Mouse (Mus musculus): ENCODE results near the gene Atg10.
"Not testable (repeated sequence)": the region's sequence is repeated elsewhere in the genome, so short reads cannot be mapped to it uniquely, and the experiment has no call there.

The Atg10 gene

DNA sequence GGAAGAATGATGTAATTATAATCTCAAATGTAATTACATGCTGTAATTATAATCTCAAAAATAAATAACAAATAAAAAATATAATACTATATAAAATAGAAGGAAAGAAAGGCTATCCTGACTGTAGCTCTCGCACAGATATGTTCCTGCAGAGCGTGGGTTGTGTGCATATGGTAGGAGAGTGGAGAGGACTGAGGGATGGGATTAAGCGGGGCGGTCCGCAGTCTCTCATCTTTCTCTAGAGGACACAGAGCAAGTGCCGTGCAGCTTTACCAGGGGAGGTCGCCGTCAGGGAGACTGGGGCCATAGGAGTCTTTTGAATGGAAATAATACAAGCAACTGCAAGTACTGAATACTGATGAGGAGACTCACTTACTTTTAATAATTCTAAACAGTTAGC, 263.2 kb downstream of the Atg10 start:
- DNase-seq (ENCODE audit: low read depth in 2 of 2, low spot score in 2 of 2) = no peak

DNA sequence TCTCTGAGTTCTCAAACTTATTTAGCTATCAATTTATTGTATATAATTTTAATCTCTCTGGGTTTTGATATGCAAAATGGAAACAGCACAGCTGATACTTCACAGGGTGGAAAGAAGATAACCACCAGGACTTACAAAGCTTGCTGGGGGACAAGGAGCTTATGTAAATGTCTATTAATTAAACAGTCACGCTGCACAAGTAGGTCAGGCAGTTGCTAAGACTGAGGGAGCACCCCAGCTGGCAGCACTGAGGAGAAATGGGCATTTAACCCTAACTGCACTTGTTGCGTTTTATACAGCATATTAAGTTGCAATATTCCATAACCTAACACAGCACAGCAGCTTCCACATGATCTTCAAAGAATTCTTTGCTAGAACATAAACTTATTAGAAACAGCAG, 264.9 kb downstream of the Atg10 start:
- DNase-seq (ENCODE audit: low read depth in 2 of 2, low spot score in 2 of 2) = no peak

DNA sequence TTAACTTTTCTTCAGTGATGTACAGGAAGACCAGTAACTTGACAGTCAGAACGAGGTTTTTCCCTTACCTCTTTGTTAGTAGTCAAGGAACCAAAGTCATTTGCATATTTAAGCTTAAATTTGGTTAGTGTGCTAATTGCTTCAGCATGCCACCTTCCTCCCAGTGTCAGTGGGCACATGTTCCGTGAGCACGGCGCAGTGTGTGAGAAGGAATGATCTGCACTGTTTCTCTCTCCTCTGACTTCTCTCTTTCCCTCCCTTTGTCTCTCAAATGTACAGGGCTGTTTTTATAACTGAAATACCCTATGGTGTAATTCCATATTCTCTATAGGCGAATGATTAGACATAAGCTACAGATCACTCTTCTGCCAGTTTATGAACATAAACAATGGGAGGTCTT, 284.2 kb downstream of the Atg10 start:
- no peak for DNase-seq (ENCODE audit: low read depth in 2 of 2, low spot score in 2 of 2)

DNA sequence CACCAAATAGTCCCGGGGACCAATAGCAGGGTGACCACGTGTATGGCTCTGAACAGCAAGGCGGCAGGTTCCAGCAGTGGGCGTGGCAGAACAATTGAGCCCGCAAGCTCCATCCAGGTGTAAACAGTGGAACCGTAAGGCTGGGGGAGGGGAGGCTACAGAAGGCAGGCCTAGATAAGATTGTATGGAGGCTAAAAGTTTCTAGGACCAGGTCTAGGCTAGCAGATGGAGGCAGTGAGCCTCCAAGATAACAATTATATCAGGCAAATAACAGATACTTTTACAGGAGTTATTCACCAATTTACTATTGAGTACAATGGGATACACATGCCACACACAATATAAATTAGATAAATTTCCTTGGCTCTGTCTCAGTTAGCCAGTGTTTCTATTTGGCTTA, 284.6 kb downstream of the Atg10 start:
- DNase-seq (ENCODE audit: low read depth in 2 of 2, low spot score in 2 of 2) = no peak

DNA sequence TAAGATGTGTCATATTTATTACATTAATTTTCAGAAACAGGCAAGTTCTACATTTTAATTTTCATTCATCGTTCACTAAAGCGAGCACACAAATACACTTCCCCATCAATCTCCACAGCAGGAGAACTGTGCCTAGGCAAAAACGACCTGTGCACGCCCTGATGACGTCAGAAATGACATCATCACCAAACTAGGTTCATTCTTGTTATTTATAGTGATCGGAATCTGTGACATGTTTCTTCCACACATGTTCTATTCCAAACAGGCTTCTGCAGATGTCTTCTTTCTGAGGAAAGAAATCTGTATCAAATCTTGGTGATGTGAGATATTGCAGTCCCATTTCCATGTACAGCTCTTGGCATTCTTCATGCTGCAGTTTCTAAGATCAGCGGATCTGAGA, 287.9 kb downstream of the Atg10 start:
- DNase-seq (ENCODE audit: low read depth in 2 of 2, low spot score in 2 of 2) = no peak

DNA sequence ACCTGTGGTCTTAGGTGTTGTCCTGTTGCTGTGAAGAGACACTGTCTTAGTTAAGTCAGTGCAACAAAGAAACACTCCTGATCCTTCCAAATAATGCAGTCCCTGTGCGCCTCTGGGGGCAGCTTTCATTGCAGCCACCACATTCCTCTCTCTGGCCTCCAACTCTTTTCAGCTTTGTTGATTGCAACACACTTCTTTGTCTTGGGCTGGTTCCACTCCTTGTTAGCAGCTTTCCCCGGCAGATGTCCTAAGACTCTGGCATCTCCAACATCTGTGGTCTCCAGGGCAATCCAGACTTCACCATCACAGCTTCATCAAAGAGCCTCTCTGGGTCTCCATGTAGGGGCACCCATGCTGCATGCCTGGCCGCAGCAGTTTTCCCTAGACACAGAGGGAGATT, 290.5 kb downstream of the Atg10 start:
- no peak for DNase-seq (ENCODE audit: low read depth in 2 of 2, low spot score in 2 of 2)

DNA sequence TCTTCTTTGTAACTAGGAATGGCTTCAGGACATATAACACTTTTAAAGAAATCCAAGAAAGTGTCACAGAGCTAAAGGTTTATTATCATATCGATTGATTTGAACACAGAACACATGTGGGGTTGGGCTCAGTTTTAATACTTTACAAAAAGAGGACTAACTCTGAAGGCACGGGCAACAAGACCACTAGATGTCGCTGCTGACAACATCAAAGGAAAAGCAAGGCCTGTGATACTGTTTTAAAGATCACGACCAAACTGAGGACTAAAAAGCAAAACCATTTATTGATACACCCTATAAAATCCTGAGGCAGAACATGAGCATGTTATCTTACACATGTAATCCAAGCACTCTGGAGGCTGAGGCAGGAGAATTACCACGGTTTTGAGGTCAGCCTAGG, 293.9 kb downstream of the Atg10 start:
- peak; percentile 61 to 76 for DNase-seq (ENCODE audit: low read depth in 2 of 2, low spot score in 2 of 2)

DNA sequence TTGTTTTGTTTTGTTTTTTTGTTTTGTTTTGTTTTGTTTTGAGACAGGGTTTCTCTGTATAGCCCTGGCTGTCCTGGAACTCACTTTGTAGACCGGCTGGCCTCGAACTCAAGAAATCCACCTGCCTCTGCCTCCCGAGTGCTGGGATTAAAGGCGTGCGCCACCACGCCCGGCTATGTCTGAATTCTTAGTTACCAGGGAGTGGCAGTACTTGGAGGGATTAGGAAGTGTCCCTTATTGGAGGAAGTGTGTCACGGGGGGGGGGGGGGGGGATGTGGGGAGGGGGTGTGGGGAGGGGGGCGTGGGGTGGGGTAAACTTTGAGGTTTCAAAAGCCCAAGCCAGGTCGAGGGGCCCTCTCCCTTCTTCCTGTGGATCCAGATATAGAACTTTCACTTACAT, 295.5 kb downstream of the Atg10 start:
- DNase-seq (ENCODE audit: low read depth in 2 of 2, low spot score in 2 of 2) = not testable (repeated sequence)

DNA sequence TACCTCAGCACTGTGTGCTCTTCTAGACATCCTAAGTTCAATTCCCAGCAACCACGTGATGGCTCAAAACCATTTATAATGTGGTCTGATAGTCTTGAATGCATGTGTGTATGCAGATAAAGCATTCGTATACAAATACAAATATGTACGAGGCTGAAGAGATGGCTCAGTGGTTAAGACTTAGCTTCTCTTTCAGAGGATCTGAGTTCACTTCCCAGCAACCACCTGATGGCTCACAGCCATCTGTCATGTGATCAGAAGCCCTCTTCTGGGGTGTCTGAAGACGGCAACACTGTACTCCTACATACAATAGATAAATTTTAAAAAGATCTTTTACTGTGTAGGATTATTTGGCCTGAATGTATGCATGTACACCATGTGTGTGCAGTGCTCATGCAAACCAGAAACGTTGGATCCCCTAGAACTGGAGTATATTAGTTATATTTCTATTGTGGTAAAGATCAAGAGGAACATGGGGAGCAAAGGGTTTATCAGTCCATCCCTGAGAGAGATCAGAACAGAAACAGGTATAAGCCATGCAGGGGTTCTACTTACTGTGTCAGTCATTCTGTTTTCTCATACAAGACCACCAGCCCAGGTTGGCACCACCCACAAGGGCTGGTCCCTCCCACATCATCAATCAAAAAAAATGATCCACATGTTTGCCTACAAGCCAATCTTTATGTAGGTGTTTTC, 296.7 kb downstream of the Atg10 start:
- no peak for DNase-seq (ENCODE audit: low read depth in 2 of 2, low spot score in 2 of 2)

DNA sequence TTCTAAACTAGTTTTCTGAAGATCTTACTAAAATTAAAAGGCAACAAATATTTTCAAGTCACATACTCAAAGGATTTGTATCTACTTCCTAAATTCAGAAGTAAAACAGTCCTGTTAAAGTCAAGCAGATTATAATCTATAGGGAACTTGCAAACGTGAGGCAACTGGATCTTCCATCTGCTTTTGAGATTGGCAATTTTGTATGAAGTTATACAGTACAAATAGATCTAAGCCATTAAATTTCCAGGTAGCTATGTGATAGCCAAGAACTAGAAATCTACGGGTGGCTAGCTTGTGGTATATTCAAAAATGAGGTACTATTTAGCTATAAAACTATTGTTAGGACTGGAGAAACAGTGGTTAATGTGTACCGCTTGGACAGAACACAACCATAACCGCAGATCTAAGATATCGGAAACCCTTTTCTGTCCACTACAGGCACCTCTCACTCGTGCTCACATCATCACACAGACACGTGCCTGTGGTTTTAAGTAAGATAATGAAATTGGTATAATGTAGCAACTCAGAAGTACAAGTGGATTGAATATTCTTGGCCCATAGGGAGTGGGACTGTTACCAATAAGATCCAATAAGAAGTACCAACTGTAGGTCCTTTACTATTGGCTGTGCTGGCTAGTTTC, 297.5 kb downstream of the Atg10 start:
- no peak for DNase-seq (ENCODE audit: low read depth in 2 of 2, low spot score in 2 of 2)

DNA sequence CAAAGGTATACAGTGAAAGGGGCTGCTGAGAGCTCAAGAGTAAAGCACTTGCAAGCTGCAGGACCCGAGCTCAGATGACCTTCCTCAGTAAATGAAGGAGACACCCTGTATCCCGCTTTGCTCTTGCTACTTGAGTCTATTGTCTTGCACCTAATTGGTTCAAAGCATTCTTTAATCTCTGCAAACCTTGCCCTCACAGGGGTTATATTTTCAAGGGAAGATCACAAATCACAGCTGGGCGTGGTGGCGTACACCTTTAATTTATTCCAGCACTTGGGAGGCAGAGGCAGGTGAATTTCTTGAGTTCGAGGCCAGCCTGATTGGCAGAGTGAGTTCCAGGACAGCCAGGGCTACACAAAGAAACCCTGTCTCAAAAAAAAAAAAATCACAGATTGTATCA, 298.6 kb downstream of the Atg10 start:
- no peak for DNase-seq (ENCODE audit: low read depth in 2 of 2, low spot score in 2 of 2)

DNA sequence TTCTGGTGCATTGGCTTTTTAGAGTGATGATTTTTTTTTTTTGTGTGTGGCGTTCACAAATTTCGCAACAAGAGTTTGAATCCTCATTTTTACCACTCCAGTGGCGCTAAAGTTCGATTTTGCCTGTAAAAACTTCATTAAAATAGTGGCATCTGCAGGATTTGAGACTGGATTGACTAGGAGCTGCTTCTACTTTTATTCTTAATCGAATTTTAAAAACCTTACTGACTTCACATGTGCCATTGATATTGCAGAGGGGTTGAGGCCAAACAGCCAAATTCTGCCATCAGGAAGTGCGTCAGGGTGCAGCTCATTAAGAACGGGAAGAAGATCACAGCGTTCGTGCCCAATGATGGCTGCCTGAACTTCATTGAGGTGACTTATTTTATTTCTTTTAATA, 299.7 kb downstream of the Atg10 start:
- DNase-seq (ENCODE audit: low read depth in 2 of 2, low spot score in 2 of 2) = no peak

DNA sequence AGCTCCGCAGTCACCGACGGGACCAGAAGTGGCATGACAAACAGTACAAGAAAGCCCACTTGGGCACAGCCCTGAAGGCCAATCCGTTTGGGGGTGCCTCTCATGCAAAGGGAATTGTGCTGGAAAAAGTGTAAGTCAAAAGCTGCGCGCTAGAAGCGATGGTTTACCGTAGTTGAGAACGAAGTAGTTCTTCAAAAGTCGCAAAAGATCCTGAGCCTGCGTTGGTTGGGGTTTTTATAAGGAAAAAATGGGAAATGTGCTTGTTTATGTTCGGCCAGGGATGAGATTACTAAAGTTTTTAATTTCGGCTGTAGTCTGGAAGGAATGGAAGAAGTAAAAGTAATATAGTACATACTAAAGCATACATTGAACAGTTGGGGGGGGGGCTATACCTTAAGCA, 300.2 kb downstream of the Atg10 start:
- not testable (repeated sequence) for DNase-seq (ENCODE audit: low read depth in 2 of 2, low spot score in 2 of 2)

DNA sequence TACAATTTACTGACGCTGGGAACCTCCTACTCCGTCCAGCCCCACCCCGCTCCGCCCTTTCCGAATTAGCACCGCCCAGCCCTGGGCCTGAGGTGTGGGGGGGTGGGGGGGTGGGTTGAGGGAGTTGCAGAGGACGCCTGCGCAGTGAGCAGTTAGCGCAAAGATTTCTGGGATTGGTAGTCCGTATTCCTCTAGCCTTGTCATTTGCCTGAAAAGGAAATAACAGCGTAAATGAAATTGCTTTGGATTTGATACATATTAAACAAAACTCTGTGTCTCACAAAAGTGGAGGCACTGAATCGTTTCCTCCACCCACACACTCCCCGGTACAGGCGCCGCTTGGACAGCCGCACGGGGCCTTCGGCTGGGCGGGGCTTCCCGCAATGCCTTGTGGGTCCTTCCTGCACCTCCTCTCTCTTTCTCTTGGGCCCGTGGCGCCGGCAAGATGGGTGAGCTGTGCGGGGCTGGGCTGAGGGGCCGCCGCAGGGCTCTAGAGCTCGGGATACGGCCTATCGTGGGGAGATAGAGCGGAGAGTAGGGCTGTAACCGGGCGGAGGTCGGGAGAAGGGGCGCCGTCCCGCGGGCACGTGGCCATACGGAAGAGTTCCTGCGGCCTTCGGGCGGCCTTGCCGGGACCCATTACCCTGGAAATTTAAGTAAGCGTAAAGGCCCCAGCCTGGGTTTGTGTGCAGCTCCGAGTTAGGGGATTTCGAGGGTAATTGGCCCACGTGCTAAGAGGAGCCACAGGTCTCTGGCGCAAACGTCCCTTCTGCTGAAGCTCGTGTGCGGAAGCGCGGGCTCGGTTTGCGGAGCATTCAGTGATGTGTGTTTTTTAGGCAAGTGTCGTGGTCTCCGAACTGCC, 300.8 kb downstream of the Atg10 start, which contains the start of gene Rps23:
Rps23 (plus strand) TSS at position 208 of the 862 bp plus-strand sequence.
- DNase-seq (ENCODE audit: low read depth in 2 of 2, low spot score in 2 of 2) = peak; percentile 87 to 91

DNA sequence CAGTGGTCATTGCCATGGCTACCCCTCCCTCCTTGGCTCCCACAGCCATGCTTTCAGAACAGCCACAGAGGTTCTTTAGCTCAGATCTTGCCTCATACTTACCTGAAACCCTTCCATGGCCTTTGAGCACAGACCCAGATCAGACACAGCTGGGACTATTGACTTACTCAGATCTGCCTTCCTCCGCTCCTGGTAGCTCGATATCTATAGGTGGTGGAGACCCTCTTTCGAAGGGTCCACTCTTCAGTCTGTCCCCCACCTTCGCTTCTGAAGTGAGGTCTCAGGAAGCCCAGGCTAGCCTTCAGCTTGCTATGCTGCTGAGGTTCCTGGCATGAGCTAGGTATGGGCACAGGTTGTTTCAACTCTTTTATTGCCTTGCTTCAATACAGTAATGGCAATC, 309.0 kb downstream of the Atg10 start:
- DNase-seq (ENCODE audit: low read depth in 2 of 2, low spot score in 2 of 2) = no peak

DNA sequence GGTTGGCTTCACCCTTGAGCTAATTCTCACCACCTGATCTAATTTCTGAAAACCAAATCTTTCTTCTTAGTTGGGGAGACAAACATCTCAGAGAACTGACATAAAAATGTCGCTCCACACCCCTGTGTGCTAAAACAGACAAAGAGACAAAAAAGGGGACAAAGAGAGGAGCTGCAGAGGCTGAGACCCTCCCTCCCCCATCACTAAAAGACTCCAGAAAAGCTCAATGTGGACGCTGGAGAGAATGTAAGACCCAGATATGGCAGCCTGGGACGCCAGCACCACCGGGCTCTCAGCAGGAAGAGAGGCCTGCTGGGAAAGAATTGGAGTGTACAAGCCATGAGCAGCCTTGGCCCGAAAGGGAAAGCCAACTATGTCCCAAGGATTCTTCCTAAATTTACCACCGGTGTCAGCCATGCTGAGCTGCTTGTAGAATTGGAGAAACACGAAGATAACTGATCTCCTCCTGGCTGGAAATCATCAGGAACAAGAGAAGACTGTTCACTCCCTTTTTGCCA, 310.0 kb downstream of the Atg10 start:
- no peak for DNase-seq (ENCODE audit: low read depth in 2 of 2, low spot score in 2 of 2)

DNA sequence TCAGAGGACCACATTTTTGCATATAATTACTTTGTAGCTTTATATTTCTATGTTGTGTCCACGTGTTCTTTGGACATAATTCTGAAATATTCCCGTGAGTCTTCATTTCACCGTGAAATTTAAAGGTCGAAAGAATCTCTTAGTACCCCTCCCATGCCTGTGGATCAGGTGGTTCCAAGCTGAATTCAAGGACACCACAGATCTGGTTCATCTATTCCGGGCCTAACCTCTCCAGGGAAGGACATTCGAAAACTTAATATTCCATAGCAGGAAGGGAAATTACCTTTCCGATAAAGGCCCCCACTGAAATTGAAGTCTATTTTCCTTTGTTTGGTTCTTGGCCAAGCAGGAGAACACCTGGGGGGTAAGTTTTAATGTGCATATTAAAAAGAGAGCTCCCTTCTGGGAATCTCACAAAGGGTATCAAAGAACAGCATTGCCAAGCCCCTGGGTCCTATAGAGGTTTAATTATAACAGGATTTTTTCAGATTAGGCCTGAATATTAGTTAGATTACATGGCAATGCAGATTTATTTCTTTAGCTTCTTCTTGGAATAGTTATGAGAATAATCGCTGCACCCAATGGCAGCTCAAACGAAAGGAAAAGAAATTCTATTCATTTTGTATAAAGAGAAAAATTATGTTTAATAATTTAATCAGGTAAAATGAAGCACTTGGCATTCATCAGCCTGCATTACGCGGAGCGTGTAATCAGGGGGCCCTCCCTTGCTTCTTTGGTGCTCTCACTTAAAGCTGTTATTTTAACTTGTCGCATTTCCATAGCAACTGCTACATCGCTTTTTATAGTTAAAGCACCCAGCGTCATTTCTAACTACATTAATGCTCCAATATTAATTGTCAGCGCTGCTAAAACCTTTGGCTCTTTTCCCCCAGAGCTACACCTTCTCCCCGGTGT, 310.8 kb downstream of the Atg10 start:
- DNase-seq (ENCODE audit: low read depth in 2 of 2, low spot score in 2 of 2) = no peak

DNA sequence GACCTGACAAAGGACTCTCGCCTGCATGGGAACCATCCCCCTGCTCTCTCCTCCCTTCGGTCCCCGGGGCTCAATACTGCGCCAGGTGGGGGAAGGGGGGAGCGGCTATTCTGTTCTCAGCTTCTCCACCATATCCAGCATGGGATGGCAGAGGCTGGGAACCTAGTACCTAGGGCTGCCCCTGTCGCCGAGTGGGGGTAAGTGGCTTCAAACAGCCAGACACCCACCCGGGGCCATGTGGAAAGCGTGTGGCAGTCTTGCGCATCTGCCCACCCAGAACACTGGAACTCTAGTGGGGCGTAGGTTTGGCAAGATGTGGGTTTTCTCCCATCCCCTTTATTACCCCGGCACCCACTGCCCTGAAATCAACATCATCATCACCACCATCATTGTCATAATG, 316.4 kb downstream of the Atg10 start:
- no peak for DNase-seq (ENCODE audit: low read depth in 2 of 2, low spot score in 2 of 2)

DNA sequence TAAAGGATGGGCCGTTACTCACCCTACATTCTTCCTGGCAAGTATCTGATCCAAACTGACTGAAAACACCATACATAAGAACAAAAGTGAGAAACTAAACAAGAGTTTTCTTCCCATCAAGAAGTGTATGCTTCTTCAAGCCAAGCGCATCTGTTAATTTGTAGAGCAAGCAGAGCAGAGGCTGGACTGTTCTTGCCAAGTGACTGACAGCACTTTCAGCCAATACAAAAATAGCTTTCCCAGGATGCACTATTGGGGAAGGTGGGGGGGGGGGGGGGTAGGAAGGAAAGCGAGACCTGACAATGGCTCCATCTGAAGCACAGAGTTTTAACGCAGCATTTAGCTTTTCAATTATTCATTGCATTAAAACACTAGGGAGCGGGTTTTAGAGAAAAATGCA, 318.6 kb downstream of the Atg10 start, which contains the start of gene Atp6ap1l:
Atp6ap1l (minus strand) TSS at position 180 of the 400 bp plus-strand sequence.
- no peak for DNase-seq (ENCODE audit: low read depth in 2 of 2, low spot score in 2 of 2)

DNA sequence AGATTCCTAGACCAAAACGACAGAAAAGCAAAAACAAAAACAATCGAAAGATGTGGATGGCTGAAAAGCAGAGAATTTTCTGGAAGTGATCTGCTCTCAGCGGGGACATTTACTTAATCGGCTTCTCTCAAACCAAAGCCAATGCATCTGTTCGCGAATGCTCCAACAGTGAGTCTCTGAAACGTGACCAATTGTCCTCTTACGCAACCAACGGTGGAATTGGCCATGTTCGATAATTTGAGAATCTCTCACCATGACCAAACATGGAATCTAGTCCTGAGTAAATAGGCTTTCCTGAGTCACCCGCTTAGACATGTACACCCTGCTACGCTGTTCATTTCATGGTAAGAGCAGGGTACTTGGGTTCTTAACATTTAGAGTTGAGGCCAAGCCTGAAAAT, 326.9 kb downstream of the Atg10 start:
- DNase-seq (ENCODE audit: low read depth in 2 of 2, low spot score in 2 of 2) = no peak

DNA sequence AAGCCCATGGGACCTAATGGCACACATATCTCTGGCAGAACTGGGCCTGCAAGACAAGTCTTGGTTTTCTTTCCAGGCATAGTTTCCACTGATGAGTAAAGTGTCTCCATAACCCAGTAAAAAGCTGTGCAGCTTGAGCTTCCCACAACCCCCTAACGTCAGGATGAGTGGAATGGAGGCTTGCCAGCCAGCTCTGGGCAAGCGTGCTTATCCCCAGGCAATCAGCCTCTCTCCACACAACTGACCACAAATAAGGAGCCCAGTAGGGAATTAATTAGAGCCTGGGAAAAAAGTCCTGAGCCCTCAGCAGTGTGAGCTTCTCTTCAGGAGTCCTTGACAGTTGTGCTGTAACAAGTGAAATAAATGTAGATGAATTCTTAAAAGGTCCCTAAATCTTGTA, 327.7 kb downstream of the Atg10 start:
- DNase-seq (ENCODE audit: low read depth in 2 of 2, low spot score in 2 of 2) = no peak

Measured in CD8-positive naive resting alpha-beta T cell, adult 2 months (primary cell).